Mouse (Mus musculus) cerebellum, postnatal 10 days (tissue): Measurements from ENCODE around the gene Emg1.
A peak's percentile ranks its signal among the peaks of the same experiment; 100 is the strongest.

Experiments used
- DNase-seq, 2 experiments: peaks; one replicate each; pipeline ENCODE4 v3.0.0; 2021; ENCODE audit warnings: mixed read lengths in 2 of 2

The Emg1 gene

GRCm38 (mm10) chr6:124711824-124712782 lies at the start of gene Emg1, which contains the start of gene Phb2:
Gene Emg1 (minus strand): TSS chr6:124712178.
Gene Phb2 (plus strand): TSS chr6:124712336.
- peak; percentile 99 for DNase-seq

GRCm38 (mm10) chr6:124759259-124759658 lies 47.3 kb upstream of the Emg1 start:
- peak; percentile 93 to 95 for DNase-seq

DNA sequence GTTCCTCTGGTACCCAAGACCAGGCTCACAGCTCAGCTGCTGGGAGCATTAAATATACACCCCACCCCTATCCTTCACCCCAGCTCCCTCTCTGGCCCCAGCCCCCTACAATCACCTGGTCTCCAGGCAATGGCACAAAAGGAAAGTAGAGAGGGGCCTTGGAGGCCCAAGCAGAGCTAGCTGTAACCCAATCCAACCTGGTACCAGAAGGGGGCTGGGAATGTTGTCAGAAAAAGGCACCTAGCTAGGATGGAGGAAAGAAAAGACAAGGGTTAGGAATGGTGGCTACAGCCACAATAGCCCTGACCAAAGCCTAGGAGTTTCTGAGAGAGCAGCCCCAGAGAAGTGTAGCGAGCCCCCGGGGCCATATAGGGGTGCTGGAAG lies 46.9 kb upstream of the Emg1 start:
- peak in 1 of 2 experiments; percentile 13 for DNase-seq

- DNase-seq: peak; percentile 79 to 81
Measured at GRCm38 (mm10) chr6:124757909-124758848, 46.2 kb upstream of the Emg1 start.

DNA sequence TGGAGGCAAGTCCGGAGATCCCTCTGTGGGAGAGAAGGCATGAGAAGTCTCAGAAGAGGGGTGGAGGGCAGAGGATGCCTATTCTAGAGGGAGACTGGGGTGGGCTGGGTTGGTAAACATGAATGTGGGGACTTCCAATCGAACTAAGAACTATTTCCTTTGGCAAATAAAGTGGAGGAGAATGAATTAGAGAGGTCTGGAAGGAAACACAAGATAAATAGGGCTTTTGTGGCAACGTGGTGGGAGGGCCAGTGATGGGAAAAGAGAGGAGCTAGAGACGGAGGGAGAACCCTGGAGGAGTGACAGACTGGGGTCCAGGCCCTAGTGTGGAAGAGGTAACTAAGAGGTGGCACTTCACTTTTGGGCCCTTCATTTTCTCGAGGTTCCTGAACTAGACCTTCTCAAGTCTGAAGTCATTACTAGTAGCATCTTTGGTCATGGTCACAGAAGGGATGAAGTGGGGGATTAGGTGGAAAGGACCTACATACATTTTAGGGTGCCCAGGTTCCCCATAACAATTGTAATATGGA lies 45.4 kb upstream of the Emg1 start:
- peak in 1 of 2 experiments; percentile 20 for DNase-seq

DNA sequence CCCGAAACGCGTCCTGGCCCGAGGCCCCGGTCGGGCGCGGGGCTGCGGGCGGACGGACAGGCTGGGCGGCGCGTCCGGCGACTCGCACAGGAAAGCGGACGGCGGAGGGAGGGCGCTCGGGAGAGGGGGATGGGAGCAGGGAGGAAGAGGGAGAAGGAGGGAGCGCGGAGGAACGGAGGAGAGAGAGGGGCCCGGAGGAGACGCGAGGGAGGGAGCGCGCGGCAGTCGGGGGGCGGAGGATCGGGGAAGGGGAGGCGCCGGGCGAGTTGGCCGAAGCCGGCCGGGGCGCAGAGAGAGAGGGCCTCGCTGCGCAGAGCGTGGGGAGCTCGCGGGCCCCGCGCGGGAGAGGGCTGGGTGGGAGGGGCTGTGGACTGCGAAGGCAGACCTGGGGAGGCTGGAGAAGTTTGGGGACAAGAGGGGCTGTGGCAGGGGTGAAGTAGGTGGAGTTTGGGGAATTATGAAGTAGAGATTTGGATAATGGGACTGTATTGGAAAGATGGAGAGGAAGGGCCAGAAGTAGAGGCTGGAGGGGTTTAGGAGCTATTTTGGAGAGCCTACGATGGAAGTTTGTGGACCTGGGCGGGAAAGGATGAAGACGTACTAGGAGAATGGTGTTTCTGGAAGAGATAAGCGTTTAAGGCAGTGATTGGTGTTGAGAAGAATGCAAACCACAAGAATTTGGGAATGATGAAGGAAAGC lies 44.8 kb upstream of the Emg1 start:
- DNase-seq: peak; percentile 92 to 95

DNA sequence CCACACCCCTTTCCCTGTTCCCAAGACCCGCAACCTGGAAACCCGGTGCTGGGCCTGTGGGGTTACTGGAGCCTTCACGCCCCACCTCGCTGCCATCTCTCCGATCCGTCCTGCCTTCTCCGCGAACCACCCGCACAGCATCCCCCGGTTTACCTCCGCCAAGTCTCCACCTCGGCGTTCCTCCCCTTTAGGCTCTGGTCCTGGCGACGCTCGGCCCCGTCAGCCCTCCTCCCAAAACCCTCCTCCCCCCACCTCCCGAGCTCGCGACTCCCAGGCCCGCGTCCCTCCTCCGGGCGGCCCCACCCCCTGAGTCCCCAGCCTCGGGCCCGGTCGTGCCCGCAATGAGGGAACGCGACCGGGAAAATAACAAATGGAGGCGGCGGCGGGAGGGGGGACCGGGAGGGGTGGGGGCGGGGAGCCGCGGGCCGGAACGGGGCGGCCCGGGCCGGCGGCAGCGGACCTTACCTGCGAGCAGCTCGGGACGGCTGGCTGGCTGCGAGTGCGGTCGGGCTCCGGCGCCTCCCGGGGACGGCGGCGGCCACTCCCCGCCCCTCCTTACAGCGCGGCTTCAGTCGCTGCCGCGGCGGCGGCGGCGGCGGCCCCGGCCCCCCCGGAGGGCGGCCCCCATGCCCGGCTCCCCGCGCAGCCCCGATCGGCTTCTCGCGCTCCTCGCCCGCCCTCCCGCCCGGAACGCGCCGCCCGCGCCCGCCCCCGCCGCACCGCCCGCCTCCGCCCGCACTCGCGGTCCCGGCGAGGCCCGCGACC lies 44.0 kb upstream of the Emg1 start, which contains the start of the genes Gm45234 and Atn1:
Gene Gm45234, minus strand, starts transcription at position 191 of the 765 bp plus-strand sequence.
Gene Atn1, minus strand, starts transcription at position 694 of the 765 bp plus-strand sequence.
- peak; percentile 86 to 89 for DNase-seq

GRCm38 (mm10) chr6:124755306-124755705 lies 43.3 kb upstream of the Emg1 start:
- peak in 1 of 2 experiments; percentile 14 for DNase-seq

DNA sequence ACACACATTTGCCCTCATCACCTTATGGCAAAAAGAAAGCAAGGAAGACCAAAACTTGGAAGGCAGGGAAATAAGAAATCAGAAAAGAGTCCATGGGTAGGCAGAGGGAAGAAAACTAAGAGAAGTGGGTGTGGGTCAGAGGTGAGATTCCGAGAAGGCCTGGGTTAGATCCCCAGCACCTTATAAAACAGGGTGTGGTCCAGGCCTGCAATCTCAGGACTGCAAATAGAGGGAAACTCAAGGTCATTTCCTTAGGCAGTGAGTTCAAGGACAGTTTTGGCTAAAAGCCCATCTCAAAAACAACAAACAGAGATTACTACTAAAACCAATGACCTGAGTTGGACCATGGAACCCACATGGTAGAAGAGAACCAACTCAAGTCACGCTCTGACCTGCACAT lies 41.9 kb upstream of the Emg1 start:
- DNase-seq: no peak

DNA sequence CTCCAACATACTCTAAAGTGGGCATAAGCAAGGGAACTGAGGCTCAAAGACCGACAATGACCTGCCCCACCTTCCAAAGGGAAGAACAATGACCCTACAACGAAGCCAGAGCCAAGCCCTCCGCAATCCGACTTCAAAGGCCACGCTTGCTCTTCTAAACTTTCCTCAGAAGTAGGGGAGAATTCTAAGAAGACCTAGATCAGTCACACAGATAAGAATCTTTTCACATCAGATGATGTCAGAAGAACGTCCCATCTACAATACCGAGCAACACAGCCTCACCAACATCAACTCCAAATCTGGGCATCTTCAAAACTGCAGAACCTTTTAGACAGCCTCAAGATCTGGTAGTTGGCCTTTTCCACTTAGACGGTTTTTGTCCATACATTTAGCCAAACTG lies 38.4 kb upstream of the Emg1 start:
- DNase-seq: no peak

DNA sequence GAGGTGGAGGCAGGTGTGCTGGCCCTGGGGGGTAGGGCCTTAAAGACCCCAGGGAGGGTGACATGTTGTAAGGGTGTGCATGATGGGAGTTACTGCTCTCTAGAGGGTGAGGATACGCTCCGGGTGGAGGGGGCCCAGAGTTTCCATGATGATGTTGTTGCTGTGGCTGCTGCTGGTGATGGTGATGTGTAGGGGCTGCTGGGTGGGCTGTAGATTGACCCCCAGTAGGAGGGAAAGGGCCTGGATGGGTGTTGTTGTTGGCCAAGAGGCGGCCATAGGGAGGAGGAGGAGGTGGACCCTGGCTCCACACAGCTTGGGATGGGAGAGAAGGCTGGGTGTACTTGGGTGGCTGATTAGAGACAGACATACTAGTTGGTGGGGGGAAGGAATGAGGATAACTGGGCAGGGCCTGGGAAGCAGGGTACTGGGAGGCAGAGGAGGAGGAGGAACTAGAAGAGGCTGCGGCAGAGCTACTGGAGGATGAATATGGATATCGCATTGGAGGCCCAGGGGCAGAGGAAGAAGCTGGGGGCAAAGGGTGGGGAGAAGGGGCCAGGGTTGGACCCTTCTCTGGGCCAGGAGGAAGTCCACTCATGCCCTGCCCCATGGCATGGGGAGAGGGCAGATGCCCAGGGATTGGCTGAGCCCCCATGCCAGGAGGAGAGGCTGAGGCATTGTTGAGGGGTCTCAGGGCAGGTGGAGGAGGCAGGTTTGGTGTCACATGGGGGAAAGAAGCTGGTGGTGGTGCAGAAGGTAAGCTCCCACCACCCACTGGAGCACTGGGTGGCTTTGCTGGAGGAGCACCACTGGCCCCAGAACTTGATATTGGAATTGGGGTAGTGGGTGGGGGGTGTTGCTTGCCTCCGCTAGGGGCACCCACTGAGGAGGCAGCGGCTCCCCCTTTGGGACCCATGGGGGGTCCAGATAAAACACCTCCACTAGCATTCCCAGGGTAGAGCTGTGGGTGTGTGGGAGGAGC lies 35.0 kb upstream of the Emg1 start:
- DNase-seq: peak in 1 of 2 experiments; percentile 22

DNA sequence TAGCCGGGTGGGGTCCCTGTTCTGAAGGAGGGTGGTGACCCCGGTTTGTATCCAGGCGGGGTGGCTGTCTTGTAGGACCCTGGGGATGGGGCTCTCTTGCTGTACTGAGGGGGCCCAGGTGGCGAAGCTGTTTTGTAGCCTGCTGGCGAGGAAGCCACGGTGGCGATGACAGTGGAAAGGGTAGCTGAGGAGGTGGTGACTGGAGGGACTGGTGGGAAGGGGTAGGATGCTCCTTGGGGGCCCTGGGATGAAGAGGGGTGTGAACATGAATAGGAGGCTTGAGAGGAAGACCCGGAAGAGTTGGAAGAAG lies 34.3 kb upstream of the Emg1 start:
- no peak for DNase-seq

GRCm38 (mm10) chr6:124745490-124746295 lies 33.7 kb upstream of the Emg1 start:
- peak; percentile 97 to 98 for DNase-seq

GRCm38 (mm10) chr6:124744755-124745321 lies 32.9 kb upstream of the Emg1 start:
- DNase-seq: peak; percentile 63 to 66

GRCm38 (mm10) chr6:124743647-124744046 lies 31.7 kb upstream of the Emg1 start:
- peak in 1 of 2 experiments; percentile 30 for DNase-seq

- DNase-seq: peak in 1 of 2 experiments; percentile 41
Measured at GRCm38 (mm10) chr6:124742839-124743514, 31.0 kb upstream of the Emg1 start.

GRCm38 (mm10) chr6:124741842-124742241 lies 29.9 kb upstream of the Emg1 start:
- DNase-seq: no peak
